ENCODE assay signal across 14 mouse cellular contexts in the genomic region with DNA sequence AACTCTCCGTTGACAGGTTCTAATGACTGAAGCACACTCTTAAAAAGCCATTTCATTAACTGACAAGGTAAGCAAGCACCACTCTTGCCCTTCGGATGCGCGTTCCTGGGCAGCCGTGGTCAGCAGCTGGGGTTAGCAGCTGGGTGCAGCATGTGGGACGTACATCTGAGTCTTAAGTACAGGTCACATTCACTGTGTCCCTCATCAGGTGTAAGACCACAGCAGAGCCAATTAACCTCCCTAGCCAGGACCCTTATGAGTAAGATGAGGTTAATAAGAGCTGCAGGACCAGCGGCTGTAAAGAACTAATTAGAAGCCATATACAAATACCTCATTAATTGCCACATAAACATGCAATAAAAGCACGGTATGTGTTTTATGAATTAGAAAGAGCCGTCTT.
A peak's percentile ranks its signal among the peaks of the same experiment; 100 is the strongest.
DNase-seq lines count a peak whose midpoint lies in the region; ATAC-seq and TF ChIP-seq lines count a peak whose summit lies in the region.
"Had no signal": no experiment of that assay in that cellular context is flagged by ENCODE, and none has a peak within 500 bp of the region (broad histone marks: within the 10 kb centered on the region; RNA-seq: fewer than 3 reads in every experiment).

No protein-coding gene starts in this region.

- no peak for DNase-seq in heart, postnatal 0 days (ENCODE audit: low spot score)
- DNase-seq in heart, postnatal 36 days, result no peak
- no peak for DNase-seq in lung, postnatal 36 days
- DNase-seq in cerebellum, adult 2 months, result no peak
- no peak for DNase-seq in urinary bladder, adult 2 months (ENCODE audit: low spot score)
- no peak for DNase-seq in thymus, postnatal 4 days
- DNase-seq: cerebellum, postnatal 25 days; gastrocnemius, postnatal 14 days; heart, postnatal 10 days; kidney, postnatal 36 days; spleen, adult 18-20 months had no signal

- no peak overlapping the region for H3K9ac ChIP-seq in heart, postnatal 0 days (replicated peaks; ENCODE audit: low read depth, low read length)
- no peak overlapping the region for H3K9ac ChIP-seq in lung, embryonic 15.5 days
- H3K9ac ChIP-seq in limb, embryonic 12.5 days (replicated peaks), result no peak overlapping the region

- 75% methylated on average over 9 of the region's 9 CpGs for WGBS in heart, postnatal 0 days
- 47% methylated on average over 9 of the region's 9 CpGs for WGBS in lung, embryonic 15.5 days
- 18% methylated on average over 9 of the region's 9 CpGs for WGBS in limb, embryonic 12.5 days
- 85% methylated on average over 9 of the region's 9 CpGs for WGBS in cerebellum, adult 2 months

- no peaks in the 10 kb centered on the region for H3K4me1 ChIP-seq in heart, postnatal 0 days (ENCODE audit: control insufficient read depth, insufficient read depth)
- H3K4me1 ChIP-seq in lung, embryonic 15.5 days, result 0 out of 2 replicates have a peak, but pooled peaks cover 7% of the 10 kb centered on the region
- H3K4me1 ChIP-seq in limb, embryonic 12.5 days (replicated peaks), result peaks cover 23% of the 10 kb centered on the region
- H3K4me1 ChIP-seq in cerebellum, adult 2 months (ENCODE audit: control insufficient read depth, insufficient read depth, low read length), result no peaks in the 10 kb centered on the region
- H3K4me1 ChIP-seq: megakaryocyte, embryonic 14.5 days had no signal

- no peaks in the 10 kb centered on the region for H3K36me3 ChIP-seq in heart, postnatal 0 days (replicated peaks; ENCODE audit: control insufficient read depth, insufficient read depth, low read length)
- H3K36me3 ChIP-seq in lung, embryonic 15.5 days, result no peaks in the 10 kb centered on the region
- H3K36me3 ChIP-seq in limb, embryonic 12.5 days, result no peaks in the 10 kb centered on the region

- no peak overlapping the region for H3K27ac ChIP-seq in heart, postnatal 0 days (ENCODE audit: low read depth)
- no peak overlapping the region for H3K27ac ChIP-seq in lung, embryonic 15.5 days
- no peak overlapping the region for H3K27ac ChIP-seq in limb, embryonic 12.5 days
- H3K27ac ChIP-seq in cerebellum, adult 2 months (ENCODE audit: insufficient read depth, low read length), result no peak overlapping the region

- TF ChIP-seq CTCF in heart, postnatal 0 days (IDR thresholded peaks at IDR 0.05; ENCODE audit: low read depth), result no peak
- TF ChIP-seq CTCF in cerebellum, adult 2 months (IDR thresholded peaks at IDR 0.05; ENCODE audit: borderline replicate concordance, insufficient read depth, low read depth, low read length), result no peak

- TF ChIP-seq POLR2A in cerebellum, adult 2 months (IDR thresholded peaks at IDR 0.05; ENCODE audit: borderline replicate concordance, insufficient read depth, low read length), result no peak

- H3K4me3 ChIP-seq in heart, postnatal 0 days (ENCODE audit: low read depth, low read length), result no peak overlapping the region
- H3K4me3 ChIP-seq in lung, embryonic 15.5 days, result no peak overlapping the region
- peak overlapping the region; percentile 36; the same call in 1 of the 2 replicates for H3K4me3 ChIP-seq in limb, embryonic 12.5 days (replicated peaks)
- H3K4me3 ChIP-seq in cerebellum, adult 2 months (replicated peaks; ENCODE audit: insufficient read depth, low read depth, low read length), result no peak overlapping the region
- H3K4me3 ChIP-seq: megakaryocyte, embryonic 14.5 days had no signal

- intact Hi-C loops in heart, postnatal 36 days (cut with DNase I), result no loop called here

- TF ChIP-seq EP300 in heart, postnatal 0 days (IDR thresholded peaks at IDR 0.05; ENCODE audit: low read depth), result no peak

- 0 out of 2 replicates have a peak overlapping the region, but pooled peaks have one; percentile 67 for H3K4me2 ChIP-seq in heart, postnatal 0 days (ENCODE audit: low read depth, low read length)
- peak overlapping the region; percentile 55; the same call in 1 of the 2 replicates for H3K4me2 ChIP-seq in lung, embryonic 15.5 days
- peak overlapping the region; percentile 69 for H3K4me2 ChIP-seq in limb, embryonic 12.5 days

- H3K27me3 ChIP-seq in heart, postnatal 0 days (ENCODE audit: control insufficient read depth, insufficient read depth, low read length), result no peaks in the 10 kb centered on the region
- no peaks in the 10 kb centered on the region for H3K27me3 ChIP-seq in lung, embryonic 15.5 days
- H3K27me3 ChIP-seq in limb, embryonic 12.5 days, result 0 out of 2 replicates have a peak, but pooled peaks cover 9% of the 10 kb centered on the region
- H3K27me3 ChIP-seq in cerebellum, adult 2 months (ENCODE audit: control insufficient read depth, insufficient read depth, low read length), result no peaks in the 10 kb centered on the region
- H3K27me3 ChIP-seq: megakaryocyte, embryonic 14.5 days had no signal

- ATAC-seq in heart, postnatal 0 days (ENCODE audit: insufficient read depth, low read depth), result no peak
- ATAC-seq in lung, embryonic 15.5 days (ENCODE audit: borderline replicate concordance, extremely low read depth, low FRiP score, low TSS enrichment), result no peak
- ATAC-seq in limb, embryonic 12.5 days (ENCODE audit: insufficient number of reproducible peaks, insufficient read depth, low FRiP score, low TSS enrichment, low read depth), result peak; percentile 21; the same call in 1 of the 2 replicates

- no peaks in the 10 kb centered on the region for H3K9me3 ChIP-seq in heart, postnatal 0 days (replicated peaks; ENCODE audit: control insufficient read depth, low read length)
- H3K9me3 ChIP-seq in lung, embryonic 15.5 days, result no peaks in the 10 kb centered on the region
- H3K9me3 ChIP-seq in limb, embryonic 12.5 days, result no peaks in the 10 kb centered on the region
- H3K9me3 ChIP-seq: megakaryocyte, embryonic 14.5 days had no signal
